Mouse (Mus musculus) retina, postnatal 1 day (tissue): ENCODE measurements at regions not wholly inside any gene's neighbourhood (a gene's known extent, or its start where the extent isn't known, plus 50 kb on each side); places are given as distances from the start of the nearest gene placed in this dataset.

ENCODE experiments used
- DNase-seq: peaks from one replicate; pipeline ENCODE4 v3.0.0-alpha.2; 2012

DNA sequence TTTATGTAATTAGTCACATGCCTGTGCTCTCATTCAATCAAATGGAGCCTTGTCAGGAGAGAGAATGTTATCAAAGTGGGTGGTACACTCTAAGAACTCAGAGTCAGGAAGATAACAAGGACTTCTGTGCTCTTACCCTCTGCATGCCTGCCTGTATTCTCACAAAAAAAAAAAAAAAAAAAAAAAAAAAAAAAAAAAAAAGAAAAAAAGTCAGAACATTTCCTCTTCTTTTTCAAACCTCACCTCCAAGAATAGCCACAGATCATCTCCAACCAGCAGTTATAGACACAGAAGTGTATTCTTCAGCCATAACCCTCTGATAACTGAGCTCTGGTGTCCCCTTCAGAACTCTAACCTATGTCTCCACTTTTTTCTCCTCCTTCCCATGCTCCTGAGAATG lies 77.5 kb downstream of the Abo start:
- DNase-seq, result no peak

- no peak for DNase-seq
These were observed 87.8 kb downstream of the Abo start for GRCm38 (mm10) chr2:26777016-26777415.

- DNase-seq, result no peak
These were observed 82.3 kb upstream of the Lcn4 start for GRCm38 (mm10) chr2:26753357-26753756.

DNA sequence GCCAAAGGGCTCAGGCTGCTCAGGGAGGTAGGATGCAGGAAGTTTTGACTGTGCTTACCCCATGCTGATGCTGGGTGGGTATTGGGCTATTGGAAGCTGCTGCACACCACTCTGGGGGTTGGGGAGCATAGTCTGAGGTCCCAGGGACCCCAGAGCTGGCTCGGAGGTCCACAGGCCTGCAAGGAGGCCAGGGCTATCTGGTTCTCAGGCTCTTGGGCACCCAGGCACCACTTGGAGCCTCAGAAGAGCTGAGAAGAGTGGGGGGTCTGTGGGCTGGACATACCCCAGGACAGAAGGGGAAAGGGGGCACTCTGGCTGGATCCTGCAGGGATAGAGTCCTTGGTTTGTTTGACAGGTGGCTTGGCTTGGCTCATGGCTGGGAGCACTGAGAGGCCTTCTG lies 80.8 kb upstream of the Lcn4 start:
- DNase-seq, result no peak

- DNase-seq, result no peak
These were observed 73.3 kb upstream of the Lcn4 start for GRCm38 (mm10) chr2:26744341-26744740.

- DNase-seq, result peak; percentile 8
These were observed 67.8 kb upstream of the Lcn4 start for GRCm38 (mm10) chr2:26738926-26739325.

- no peak for DNase-seq
These were observed 66.6 kb upstream of the Lcn4 start for GRCm38 (mm10) chr2:26737725-26738124.
